ENCODE assay signal across 34 mouse cellular contexts in genomic region chr14:120382179-120382578, GRCm38 (mm10).
DNase-seq lines count a peak whose midpoint lies in the region; ATAC-seq and TF ChIP-seq lines count a peak whose summit lies in the region.
"Had no signal": no experiment of that assay in that cellular context is flagged by ENCODE, and none has a peak within 500 bp of the region (broad histone marks: within the 10 kb centered on the region; RNA-seq: fewer than 3 reads in every experiment).

No protein-coding gene starts in this region.

- H3K9me3 ChIP-seq in heart, embryonic 16.5 days (replicated peaks; ENCODE audit: control insufficient read depth, low read length), result no peaks in the 10 kb centered on the region
- no peaks in the 10 kb centered on the region for H3K9me3 ChIP-seq in heart, embryonic 10.5 days
- no peaks in the 10 kb centered on the region for H3K9me3 ChIP-seq in stomach, embryonic 14.5 days (ENCODE audit: control insufficient read depth, low read depth, low read length)
- no peaks in the 10 kb centered on the region for H3K9me3 ChIP-seq in stomach, postnatal 0 days (ENCODE audit: control insufficient read depth, low read length)
- H3K9me3 ChIP-seq: forebrain, embryonic 15.5 days; kidney, embryonic 15.5 days; liver, embryonic 12.5 days; midbrain, embryonic 10.5 days; midbrain, embryonic 15.5 days; neural tube, embryonic 15.5 days had no signal

- TF ChIP-seq EP300 in stomach, postnatal 0 days (optimal IDR thresholded peaks at IDR 0.05), result no peak

- H3K4me3 ChIP-seq in heart, embryonic 16.5 days (ENCODE audit: low read length), result no peak overlapping the region
- H3K4me3 ChIP-seq in heart, embryonic 10.5 days, result no peak overlapping the region
- H3K4me3 ChIP-seq in stomach, embryonic 14.5 days (ENCODE audit: low read depth, low read length), result no peak overlapping the region
- H3K4me3 ChIP-seq in stomach, postnatal 0 days (ENCODE audit: low read depth, low read length), result no peak overlapping the region
- H3K4me3 ChIP-seq: forebrain, embryonic 15.5 days; gastrocnemius, adult 2 months; kidney, embryonic 15.5 days; liver, embryonic 12.5 days; midbrain, embryonic 10.5 days; midbrain, embryonic 15.5 days; neural tube, embryonic 15.5 days had no signal

- H3K36me3 ChIP-seq in heart, embryonic 16.5 days (ENCODE audit: control insufficient read depth, insufficient read depth), result peaks cover 13% of the 10 kb centered on the region; the same call in 1 of the 2 replicates
- peaks cover 27% of the 10 kb centered on the region for H3K36me3 ChIP-seq in heart, embryonic 10.5 days
- no peaks in the 10 kb centered on the region; the same call in 1 of the 2 replicates for H3K36me3 ChIP-seq in stomach, embryonic 14.5 days (ENCODE audit: control insufficient read depth, insufficient read depth, low read length)
- peaks cover 7% of the 10 kb centered on the region; the same call in 1 of the 2 replicates for H3K36me3 ChIP-seq in stomach, postnatal 0 days (ENCODE audit: control insufficient read depth, insufficient read depth, low read length)
- H3K36me3 ChIP-seq: forebrain, embryonic 15.5 days; liver, embryonic 12.5 days; midbrain, embryonic 15.5 days; neural tube, embryonic 15.5 days had no signal

- WGBS in heart, embryonic 16.5 days, result 32% methylated on average over 5 of the region's 5 CpGs
- WGBS in heart, embryonic 10.5 days, result 46% methylated on average over 5 of the region's 5 CpGs
- WGBS in stomach, embryonic 14.5 days, result 48% methylated on average over 5 of the region's 5 CpGs
- WGBS in stomach, postnatal 0 days, result 44% methylated on average over 5 of the region's 5 CpGs

- no peaks in the 10 kb centered on the region for H3K27me3 ChIP-seq in heart, embryonic 16.5 days (ENCODE audit: control insufficient read depth, insufficient read depth, low read length)
- no peaks in the 10 kb centered on the region for H3K27me3 ChIP-seq in heart, embryonic 10.5 days (ENCODE audit: insufficient read depth, poor library complexity, severe bottlenecking)
- H3K27me3 ChIP-seq in stomach, embryonic 14.5 days (ENCODE audit: control insufficient read depth, insufficient read depth, low read length), result no peaks in the 10 kb centered on the region
- H3K27me3 ChIP-seq in stomach, postnatal 0 days (ENCODE audit: control insufficient read depth, insufficient read depth, low read length), result no peaks in the 10 kb centered on the region
- H3K27me3 ChIP-seq: forebrain, embryonic 15.5 days; kidney, embryonic 15.5 days; liver, embryonic 12.5 days; midbrain, embryonic 15.5 days; neural tube, embryonic 15.5 days had no signal

- H3K4me2 ChIP-seq in heart, embryonic 16.5 days (ENCODE audit: low read depth, low read length), result no peak overlapping the region
- no peak overlapping the region for H3K4me2 ChIP-seq in stomach, embryonic 14.5 days (replicated peaks; ENCODE audit: low read depth, low read length)
- H3K4me2 ChIP-seq in stomach, postnatal 0 days (replicated peaks; ENCODE audit: low read depth), result no peak overlapping the region
- H3K4me2 ChIP-seq: forebrain, embryonic 15.5 days; kidney, embryonic 15.5 days; liver, embryonic 12.5 days; midbrain, embryonic 15.5 days; neural tube, embryonic 15.5 days had no signal

- intact Hi-C loops in heart, postnatal 25 days (cut with DNase I), result loop anchor here (10.0 kb wide), 1 partner anchor 47 kb away; no protein-coding TSS in a partner anchor

- H3K27ac ChIP-seq in heart, embryonic 16.5 days (ENCODE audit: low read length), result peak overlapping the region; percentile 66
- no peak overlapping the region for H3K27ac ChIP-seq in heart, embryonic 10.5 days
- 0 out of 2 replicates have a peak overlapping the region, but pooled peaks have one; percentile 7 for H3K27ac ChIP-seq in stomach, embryonic 14.5 days (ENCODE audit: low read length)
- H3K27ac ChIP-seq in stomach, postnatal 0 days (replicated peaks), result no peak overlapping the region
- H3K27ac ChIP-seq: forebrain, embryonic 15.5 days; kidney, embryonic 15.5 days; macrophage; midbrain, embryonic 10.5 days; midbrain, embryonic 15.5 days; neural tube, embryonic 15.5 days had no signal

- no peak; the same call in 1 of the 2 replicates for ATAC-seq in heart, embryonic 16.5 days (replicated peaks; ENCODE audit: extremely low read depth, insufficient read depth, low FRiP score)
- no peak for ATAC-seq in stomach, embryonic 14.5 days (ENCODE audit: insufficient number of reproducible peaks, insufficient read depth, low FRiP score, low read depth)
- no peak for ATAC-seq in stomach, postnatal 0 days (ENCODE audit: low FRiP score, low TSS enrichment)
- ATAC-seq in megakaryocyte-erythroid progenitor cell, adult 5-6 weeks (replicated peaks; ENCODE audit: low FRiP score, low TSS enrichment, poor library complexity, severe bottlenecking), result peak; percentile 50
- ATAC-seq: activated CD4-positive, CD25-positive, alpha-beta regulatory T cell, adult 4 months; forebrain, embryonic 15.5 days; hindbrain, embryonic 16.5 days; liver, embryonic 12.5 days; liver, postnatal 0 days; lung, postnatal 0 days; midbrain, embryonic 15.5 days had no signal

- peak; percentile 11 for DNase-seq in heart, adult 11 months
- no peak for DNase-seq in heart, postnatal 25 days (ENCODE audit: low spot score)
- no peak for DNase-seq in heart, embryonic 10.5 days (ENCODE audit: low spot score)
- DNase-seq in stomach, postnatal 0 days (ENCODE audit: low spot score), result no peak
- DNase-seq in spleen, adult 12 weeks (ENCODE audit: low spot score), result no peak
- DNase-seq: adrenal gland, adult 2 months; adrenal gland, postnatal 36 days; cerebellum, adult 18-20 months; cerebellum, postnatal 10 days; gastrocnemius, adult 2 months; gastrocnemius, postnatal 36 days; heart, postnatal 10 days; kidney, adult 18-20 months; kidney, postnatal 4 days; left cerebral cortex, postnatal 4 days; liver, postnatal 0 days; retina, postnatal 1 day; right cerebral cortex, postnatal 25 days; spleen, adult 18-20 months; thymus, adult 2 months; thymus, postnatal 36 days had no signal

- H3K4me1 ChIP-seq in heart, embryonic 16.5 days (ENCODE audit: control insufficient read depth, insufficient read depth, low read length), result peaks cover 28% of the 10 kb centered on the region
- peaks cover 26% of the 10 kb centered on the region for H3K4me1 ChIP-seq in heart, embryonic 10.5 days
- 0 out of 2 replicates have a peak, but pooled peaks cover 14% of the 10 kb centered on the region for H3K4me1 ChIP-seq in stomach, embryonic 14.5 days (ENCODE audit: control insufficient read depth, insufficient read depth, low read length)
- no peaks in the 10 kb centered on the region for H3K4me1 ChIP-seq in stomach, postnatal 0 days (replicated peaks; ENCODE audit: control insufficient read depth, insufficient read depth)
- H3K4me1 ChIP-seq: forebrain, embryonic 15.5 days; midbrain, embryonic 15.5 days had no signal

- no peak overlapping the region for H3K9ac ChIP-seq in heart, embryonic 16.5 days (ENCODE audit: low read length)
- H3K9ac ChIP-seq in stomach, embryonic 14.5 days (replicated peaks; ENCODE audit: low read depth, low read length), result no peak overlapping the region
- H3K9ac ChIP-seq in stomach, postnatal 0 days (ENCODE audit: low read length), result no peak overlapping the region
- H3K9ac ChIP-seq: forebrain, embryonic 15.5 days; kidney, embryonic 15.5 days; liver, embryonic 12.5 days; liver, postnatal 0 days; midbrain, embryonic 15.5 days; neural tube, embryonic 15.5 days had no signal

- no peak for TF ChIP-seq CTCF in stomach, postnatal 0 days (IDR thresholded peaks at IDR 0.05; ENCODE audit: low read depth)

Comparison
In these comparisons a context has a peak if more than half of its experiments do, and no peak if none do; other contexts are left out.
1. H3K27ac ChIP-seq: peak in heart, embryonic 16.5 days (single experiment) and stomach, embryonic 14.5 days (single experiment); none in heart, embryonic 10.5 days (single experiment) and stomach, postnatal 0 days (single experiment).